11 mouse cellular contexts compared by ENCODE assay signal in the genomic region with DNA sequence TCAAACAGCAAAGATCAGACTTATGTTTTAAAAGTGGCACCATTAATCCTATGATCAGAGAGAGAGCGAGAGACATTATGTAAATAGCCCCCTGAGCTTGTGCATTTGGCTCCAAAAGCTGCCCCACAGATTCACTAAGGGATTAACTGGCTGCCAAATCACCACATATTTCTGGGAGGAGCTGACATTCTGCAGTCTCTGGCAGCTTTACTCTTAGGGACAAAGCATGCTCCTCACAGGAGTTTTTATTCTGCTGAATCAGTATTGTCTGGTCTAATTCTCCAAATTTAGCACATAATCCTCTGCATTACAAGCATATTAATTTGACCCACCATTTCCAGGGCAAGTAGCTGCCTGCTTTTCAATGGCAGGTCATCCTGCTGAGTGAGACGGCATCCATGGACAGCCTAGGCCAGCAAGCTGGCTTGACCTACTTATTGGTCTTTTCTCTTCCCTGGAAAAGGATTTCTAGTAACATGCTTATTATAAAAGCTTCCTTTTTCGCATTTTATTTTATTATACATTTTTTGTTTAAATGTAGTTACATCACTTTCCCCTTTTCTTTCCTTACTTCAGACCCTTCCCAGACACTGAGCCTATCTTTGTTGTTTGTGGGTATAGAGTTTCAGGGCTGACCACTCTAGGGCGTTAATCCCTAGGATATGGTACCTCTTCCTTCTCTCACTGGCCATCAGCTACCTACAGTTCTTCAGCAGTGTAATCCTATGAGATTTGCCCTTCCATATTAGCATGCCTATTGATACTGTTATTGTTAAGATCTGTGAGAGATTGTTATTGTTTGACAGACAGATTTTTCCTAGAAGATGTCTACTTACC.
A peak's percentile ranks its signal among the peaks of the same experiment; 100 is the strongest.
DNase-seq lines count a peak whose midpoint lies in the region; ATAC-seq and TF ChIP-seq lines count a peak whose summit lies in the region.
"Had no signal": no experiment of that assay in that cellular context is flagged by ENCODE, and none has a peak within 500 bp of the region (broad histone marks: within the 10 kb centered on the region; RNA-seq: fewer than 3 reads in every experiment).

No protein-coding gene starts in this region.

- no peak for TF ChIP-seq POLR2A in heart, adult 2 months (IDR thresholded peaks at IDR 0.05; ENCODE audit: insufficient read depth, low read depth, low read length)

- 38% methylated on average over 4 of the region's 4 CpGs for WGBS in forebrain, embryonic 16.5 days
- 36% methylated on average over 4 of the region's 4 CpGs for WGBS in midbrain, embryonic 15.5 days
- WGBS in heart, adult 2 months = 51% methylated on average over 4 of the region's 4 CpGs

- no peak overlapping the region for H3K4me2 ChIP-seq in forebrain, embryonic 16.5 days (ENCODE audit: low read length)
- H3K4me2 ChIP-seq in midbrain, embryonic 15.5 days = no peak overlapping the region
- H3K4me2 ChIP-seq: neural tube, embryonic 12.5 days had no signal

- no peaks in the 10 kb centered on the region for H3K27me3 ChIP-seq in forebrain, embryonic 16.5 days (replicated peaks; ENCODE audit: control insufficient read depth, insufficient read depth, low read length)
- no peaks in the 10 kb centered on the region for H3K27me3 ChIP-seq in midbrain, embryonic 15.5 days (replicated peaks)
- no peaks in the 10 kb centered on the region for H3K27me3 ChIP-seq in heart, adult 2 months (ENCODE audit: control insufficient read depth, insufficient read depth, low read length)
- H3K27me3 ChIP-seq: neural tube, embryonic 12.5 days had no signal

- no peak for TF ChIP-seq CTCF in heart, adult 2 months (IDR thresholded peaks at IDR 0.05)

- intact Hi-C loops in heart, adult 2 months (cut with DNase I) = no loop called here

- no peaks in the 10 kb centered on the region for H3K79me2 ChIP-seq in heart, adult 2 months (replicated peaks; ENCODE audit: control insufficient read depth, insufficient read depth, low read length)

- peaks cover 9% of the 10 kb centered on the region for H3K4me1 ChIP-seq in forebrain, embryonic 16.5 days (replicated peaks; ENCODE audit: control insufficient read depth, insufficient read depth, low read length)
- peaks cover 10% of the 10 kb centered on the region for H3K4me1 ChIP-seq in midbrain, embryonic 15.5 days
- H3K4me1 ChIP-seq in heart, adult 2 months (ENCODE audit: control insufficient read depth, insufficient read depth, low read length) = no peaks in the 10 kb centered on the region
- H3K4me1 ChIP-seq: neural tube, embryonic 12.5 days had no signal

- DNase-seq in heart, adult 11 months = peak; percentile 82
- no peak for DNase-seq in heart, adult 9 months (ENCODE audit: low spot score in 2 of 2)
- peak; percentile 62 for DNase-seq in cerebellum, adult 11-12 months
- no peak for DNase-seq in heart, adult 8-10 months (ENCODE audit: low spot score)
- DNase-seq in kidney, postnatal 25 days = no peak
- no peak for DNase-seq in heart, adult 2 months
- DNase-seq: adrenal gland, postnatal 25 days; lung, adult 2 months had no signal

- H3K9me3 ChIP-seq in forebrain, embryonic 16.5 days (ENCODE audit: control insufficient read depth, low read length) = no peaks in the 10 kb centered on the region
- no peaks in the 10 kb centered on the region for H3K9me3 ChIP-seq in midbrain, embryonic 15.5 days
- H3K9me3 ChIP-seq: neural tube, embryonic 12.5 days had no signal

- H3K9ac ChIP-seq in forebrain, embryonic 16.5 days (replicated peaks; ENCODE audit: low read depth, low read length) = no peak overlapping the region
- no peak overlapping the region for H3K9ac ChIP-seq in midbrain, embryonic 15.5 days
- H3K9ac ChIP-seq in heart, adult 2 months (ENCODE audit: low read depth, low read length) = no peak overlapping the region
- H3K9ac ChIP-seq: neural tube, embryonic 12.5 days had no signal

- no peak overlapping the region for H3K4me3 ChIP-seq in forebrain, embryonic 16.5 days (replicated peaks; ENCODE audit: low read length)
- H3K4me3 ChIP-seq in midbrain, embryonic 15.5 days = no peak overlapping the region
- H3K4me3 ChIP-seq in heart, adult 2 months = no peak overlapping the region
- H3K4me3 ChIP-seq: neural tube, embryonic 12.5 days had no signal

- no peak overlapping the region for H3K27ac ChIP-seq in forebrain, embryonic 16.5 days (ENCODE audit: low read length)
- 0 out of 2 replicates have a peak overlapping the region, but pooled peaks have one; percentile 4 for H3K27ac ChIP-seq in midbrain, embryonic 15.5 days
- H3K27ac ChIP-seq in heart, adult 2 months = no peak overlapping the region
- H3K27ac ChIP-seq: neural tube, embryonic 12.5 days had no signal

- no peak for TF ChIP-seq EP300 in heart, adult 2 months (IDR thresholded peaks at IDR 0.05; ENCODE audit: insufficient read depth, low read depth, low read length)

- peak; percentile 95 for ATAC-seq in forebrain, embryonic 16.5 days
- peak; percentile 87 for ATAC-seq in midbrain, embryonic 15.5 days (replicated peaks)

- H3K36me3 ChIP-seq in forebrain, embryonic 16.5 days (ENCODE audit: control insufficient read depth, insufficient read depth) = no peaks in the 10 kb centered on the region
- H3K36me3 ChIP-seq in midbrain, embryonic 15.5 days (replicated peaks) = no peaks in the 10 kb centered on the region
- H3K36me3 ChIP-seq in heart, adult 2 months (ENCODE audit: control insufficient read depth, insufficient read depth, low read length) = no peaks in the 10 kb centered on the region
- H3K36me3 ChIP-seq: neural tube, embryonic 12.5 days had no signal

Comparison
In these comparisons a context has a peak if more than half of its experiments do, and no peak if none do; other contexts are left out.
1. DNase-seq: peak in heart, adult 11 months (single experiment) and cerebellum, adult 11-12 months (single experiment); none in heart, adult 9 months (0 of 2), heart, adult 8-10 months (single experiment), kidney, postnatal 25 days (0 of 2) and heart, adult 2 months (0 of 2).